Mouse (Mus musculus) intestine, embryonic 14.5 days (tissue): ENCODE measurements around the gene Tnfsf4. TPM values are rescaled to one million over a fixed set of nuclear protein-coding genes. Genes with fewer than 3 reads are reported as not detected.

Experiments used
- ATAC-seq: fragments of 200-750 bp; cut with Nextera tagmentation; replicated peaks from 2 replicates; pipeline ENCODE4 v1.8.0; 2017; ENCODE audit warnings: low read depth, moderate number of reproducible peaks, moderate TSS enrichment, moderate library complexity; ENCODE audit not compliant: low FRiP score, low TSS enrichment
- DNase-seq: peaks from one replicate; pipeline ENCODE4 v3.0.0-alpha.2; 2018; ENCODE audit warnings: low spot score
- H3K27ac ChIP-seq: fragments of 300-500 bp; sonication (generic); 2 replicates; pipeline ENCODE4 v1.5.1; 2014; ENCODE audit warnings: low read depth, mild to moderate bottlenecking, control low read depth
- H3K27me3 ChIP-seq: fragments of 300-500 bp; sonication (generic); replicated peaks from 2 replicates; pipeline ENCODE4 v1.6.1; 2014; ENCODE audit warnings: low read length, control low read depth; ENCODE audit not compliant: control insufficient read depth, insufficient read depth
- H3K36me3 ChIP-seq: fragments of 300-500 bp; sonication (generic); 2 replicates; pipeline ENCODE4 v1.6.1; 2014; ENCODE audit warnings: low read length, control low read depth; ENCODE audit not compliant: control insufficient read depth, insufficient read depth
- H3K4me1 ChIP-seq: fragments of 300-500 bp; sonication (generic); replicated peaks from 2 replicates; pipeline ENCODE4 v1.6.1; 2014; ENCODE audit warnings: low read length, control low read depth, mixed read lengths; ENCODE audit not compliant: control insufficient read depth, insufficient read depth
- H3K4me2 ChIP-seq: fragments of 300-500 bp; sonication (generic); 2 replicates; pipeline ENCODE4 v1.6.1; 2014; ENCODE audit warnings: low read length
- H3K4me3 ChIP-seq: fragments of 300-500 bp; sonication (generic); 2 replicates; pipeline ENCODE4 v1.5.1; 2014; ENCODE audit warnings: low read depth, low read length, control low read depth, mixed read lengths
- H3K9ac ChIP-seq: fragments of 300-500 bp; sonication (generic); 2 replicates; pipeline ENCODE4 v1.6.1; 2014; ENCODE audit warnings: mild to moderate bottlenecking, low read length
- H3K9me3 ChIP-seq: fragments of 300-500 bp; sonication (generic); 2 replicates; pipeline ENCODE4 v1.6.1; 2016; ENCODE audit warnings: low read length, control low read depth; ENCODE audit not compliant: control insufficient read depth
- WGBS: fragments of 180-500 bp; shearing (Covaris S2); extraction: QIAGEN DNeasy Blood & Tissue Kit; methylation state at CpG from one replicate; pipeline ENCODE4 v1.1.7; 2014; 5-methylcytosine and 5-hydroxymethylcytosine counted together
- polyA plus RNA-seq: library from polyadenylated mRNA; unstranded; fragments of >200 nt; fragmentation: Nextera tagmentation; extraction: Ambion mirVana; gene quantifications from 2 replicates; pipeline ENCODE4 v1.2.1, GENCODE M21; 2014

Tnfsf4 gene
- polyA plus RNA-seq, 1 experiment from 2014 or later, result not detected

- no peak overlapping the region for H3K27ac ChIP-seq
- DNase-seq (no peak), ATAC-seq (no peak)
- H3K36me3 ChIP-seq, result no peaks in the 10 kb centered on the region
- H3K4me2 ChIP-seq, result no peak overlapping the region
- H3K9ac ChIP-seq, result no peak overlapping the region
- H3K9me3 ChIP-seq, result no peaks in the 10 kb centered on the region
- H3K27me3 ChIP-seq, result no peaks in the 10 kb centered on the region; the same call in 1 of the 2 replicates
- WGBS, result 76% methylated on average over 10 of the region's 10 CpGs
- no peak overlapping the region for H3K4me3 ChIP-seq
- peaks cover 7% of the 10 kb centered on the region; the same call in 1 of the 2 replicates for H3K4me1 ChIP-seq
Observed at GRCm38 (mm10) chr1:161392906-161393305, 2.3 kb upstream of the Tnfsf4 start.

- Histone ChIP-seq H3K9ac (no peak overlapping the region), H3K36me3 (no peaks in the 10 kb centered on the region), H3K9me3 (no peaks in the 10 kb centered on the region), H3K4me2 (no peak overlapping the region), H3K27me3 (no peaks in the 10 kb centered on the region), H3K4me3 (no peak overlapping the region), H3K27ac (no peak overlapping the region), H3K4me1 (peaks cover 7% of the 10 kb centered on the region; the same call in 1 of the 2 replicates)
- whole genome bisulfite sequencing, result 32% methylated on average over 5 of the region's 5 CpGs
- ATAC-seq (0 out of 2 replicates have a peak, but pooled peaks have one; percentile 27), DNase-seq (peak; percentile 73)
Observed at GRCm38 (mm10) chr1:161395610-161396009, 401 bp downstream of the Tnfsf4 start.

- 69% methylated on average over 10 of the region's 10 CpGs for WGBS
- no peak for ATAC-seq
Observed at GRCm38 (mm10) chr1:161396351-161396750, 1.1 kb downstream of the Tnfsf4 start.

GRCm38 (mm10) chr1:161400126-161400525 is 4.9 kb downstream of the Tnfsf4 start:
- DNase-seq (peak; percentile 84), ATAC-seq (no peak)
- Histone ChIP-seq H3K4me1 (peaks cover 7% of the 10 kb centered on the region; the same call in 1 of the 2 replicates), H3K9me3 (no peaks in the 10 kb centered on the region), H3K27me3 (no peaks in the 10 kb centered on the region), H3K4me3 (no peak overlapping the region), H3K9ac (no peak overlapping the region), H3K36me3 (no peaks in the 10 kb centered on the region), H3K4me2 (no peak overlapping the region), H3K27ac (no peak overlapping the region)
- WGBS, result 26% methylated on average over 6 of the region's 6 CpGs

More at GRCm38 (mm10) chr1:161396351-161396750, 1.1 kb downstream of the Tnfsf4 start:
- Histone ChIP-seq H3K27ac (no peak overlapping the region), H3K9ac (no peak overlapping the region), H3K9me3 (no peaks in the 10 kb centered on the region), H3K36me3 (no peaks in the 10 kb centered on the region), H3K4me3 (no peak overlapping the region), H3K27me3 (no peaks in the 10 kb centered on the region), H3K4me1 (peaks cover 7% of the 10 kb centered on the region; the same call in 1 of the 2 replicates), H3K4me2 (no peak overlapping the region)
- DNase-seq, result no peak

GRCm38 (mm10) chr1:161403061-161403460 is 7.9 kb downstream of the Tnfsf4 start:
- WGBS, result 77% methylated on average over 2 of the region's 2 CpGs
- Histone ChIP-seq H3K4me3 (no peak overlapping the region), H3K4me2 (no peak overlapping the region), H3K9ac (no peak overlapping the region), H3K27ac (no peak overlapping the region), H3K9me3 (no peaks in the 10 kb centered on the region), H3K36me3 (no peaks in the 10 kb centered on the region), H3K27me3 (no peaks in the 10 kb centered on the region), H3K4me1 (no peaks in the 10 kb centered on the region)
- DNase-seq (no peak), ATAC-seq (no peak)

GRCm38 (mm10) chr1:161406480-161406879 is 11.3 kb downstream of the Tnfsf4 start:
- H3K9ac ChIP-seq, result no peak overlapping the region

GRCm38 (mm10) chr1:161419926-161420325 is 24.7 kb downstream of the Tnfsf4 start:
- H3K4me3 ChIP-seq, result no peak overlapping the region
- H3K9me3 ChIP-seq, result no peaks in the 10 kb centered on the region
- no peak overlapping the region for H3K27ac ChIP-seq
- H3K4me2 ChIP-seq, result no peak overlapping the region
- H3K9ac ChIP-seq, result no peak overlapping the region
- ATAC-seq, result no peak
- H3K27me3 ChIP-seq, result no peaks in the 10 kb centered on the region
- no peaks in the 10 kb centered on the region for H3K4me1 ChIP-seq
- DNase-seq, result no peak
- H3K36me3 ChIP-seq, result no peaks in the 10 kb centered on the region

More at GRCm38 (mm10) chr1:161406480-161406879, 11.3 kb downstream of the Tnfsf4 start:
- WGBS, result 54% methylated on average over 1 of the region's 1 CpGs
- no peak overlapping the region for H3K27ac ChIP-seq
- H3K36me3 ChIP-seq, result no peaks in the 10 kb centered on the region
- H3K9me3 ChIP-seq, result no peaks in the 10 kb centered on the region
- no peaks in the 10 kb centered on the region for H3K4me1 ChIP-seq
- no peak for ATAC-seq
- no peaks in the 10 kb centered on the region for H3K27me3 ChIP-seq
- no peak for DNase-seq
- H3K4me3 ChIP-seq, result no peak overlapping the region
- H3K4me2 ChIP-seq, result no peak overlapping the region

- Histone ChIP-seq H3K9ac (no peak overlapping the region), H3K9me3 (no peaks in the 10 kb centered on the region), H3K36me3 (no peaks in the 10 kb centered on the region), H3K4me2 (no peak overlapping the region), H3K27me3 (no peaks in the 10 kb centered on the region), H3K4me3 (no peak overlapping the region), H3K4me1 (no peaks in the 10 kb centered on the region), H3K27ac (no peak overlapping the region)
- ATAC-seq (no peak), DNase-seq (no peak)
- 75% methylated on average over 9 of the region's 9 CpGs for WGBS
Observed at GRCm38 (mm10) chr1:161420646-161421045, 25.4 kb downstream of the Tnfsf4 start.

- 62% methylated on average over 4 of the region's 4 CpGs for WGBS
- DNase-seq (no peak), ATAC-seq (no peak)
- Histone ChIP-seq H3K9me3 (no peaks in the 10 kb centered on the region), H3K4me2 (no peak overlapping the region), H3K36me3 (no peaks in the 10 kb centered on the region), H3K4me3 (no peak overlapping the region), H3K27ac (no peak overlapping the region), H3K9ac (no peak overlapping the region), H3K27me3 (no peaks in the 10 kb centered on the region), H3K4me1 (no peaks in the 10 kb centered on the region)
Observed at GRCm38 (mm10) chr1:161426277-161427056, 31.3 kb downstream of the Tnfsf4 start.
